Mouse (Mus musculus) intestine, postnatal 0 days (tissue): ENCODE data around the gene Hmga1b. TPM values are rescaled to one million over a fixed set of nuclear protein-coding genes. Genes with fewer than 3 reads are reported as not detected.
"Not testable (repeated sequence)": the region's sequence is repeated elsewhere in the genome, so short reads cannot be mapped to it uniquely, and the experiment has no call there.

Source experiments
- ATAC-seq: fragments of 200-750 bp; cut with Nextera tagmentation; 2 replicates; pipeline ENCODE4 v1.8.0; 2017; ENCODE audit warnings: mild to moderate bottlenecking, moderate TSS enrichment, moderate library complexity
- H3K27ac ChIP-seq: fragments of 300-500 bp; sonication (generic); 2 replicates; pipeline ENCODE4 v1.5.1; 2014; ENCODE audit warnings: mild to moderate bottlenecking, low read depth, low read length, moderate library complexity
- H3K27me3 ChIP-seq: fragments of 300-500 bp; sonication (generic); replicated peaks from 2 replicates; pipeline ENCODE4 v1.6.1; 2014; ENCODE audit warnings: low read length, mixed read lengths; ENCODE audit not compliant: control insufficient read depth, insufficient read depth
- H3K36me3 ChIP-seq: fragments of 300-500 bp; sonication (generic); 2 replicates; pipeline ENCODE4 v1.6.1; 2014; ENCODE audit warnings: mild to moderate bottlenecking, moderate library complexity; ENCODE audit not compliant: control insufficient read depth, insufficient read depth
- H3K4me1 ChIP-seq: fragments of 300-500 bp; sonication (generic); replicated peaks from 2 replicates; pipeline ENCODE4 v1.6.1; 2014; ENCODE audit warnings: antibody characterized with exemption, low read length, mixed read lengths; ENCODE audit not compliant: control insufficient read depth, insufficient read depth
- H3K4me2 ChIP-seq: fragments of 300-500 bp; sonication (generic); replicated peaks from 2 replicates; pipeline ENCODE4 v1.6.1; 2014; ENCODE audit warnings: low read depth, mild to moderate bottlenecking, moderate library complexity
- H3K4me3 ChIP-seq: fragments of 300-500 bp; sonication (generic); 2 replicates; pipeline ENCODE4 v1.5.1; 2014; ENCODE audit warnings: low read depth, low read length
- H3K9ac ChIP-seq: fragments of 300-500 bp; sonication (generic); 2 replicates; pipeline ENCODE4 v1.6.1; 2014; ENCODE audit warnings: mild to moderate bottlenecking, low read depth, low read length
- H3K9me3 ChIP-seq: fragments of 300-500 bp; sonication (generic); 2 replicates; pipeline ENCODE4 v1.6.1; 2016; ENCODE audit warnings: mixed run types; ENCODE audit not compliant: control insufficient read depth
- CTCF ChIP-seq: sonication (generic); IDR thresholded peaks from 2 replicates; pipeline ENCODE4 v1.5.1; 2016; ENCODE audit warnings: low read depth, mild to moderate bottlenecking, control low read depth, antibody characterized with exemption, moderate library complexity
- WGBS: fragments of 180-500 bp; shearing (Covaris S2); extraction: QIAGEN DNeasy Blood & Tissue Kit; methylation state at CpG from one replicate; pipeline ENCODE4 v1.1.7; 2014; 5-methylcytosine and 5-hydroxymethylcytosine counted together
- polyA plus RNA-seq: library from polyadenylated mRNA; unstranded; fragments of >200 nt; fragmentation: Nextera tagmentation; extraction: Ambion mirVana; gene quantifications from 2 replicates; pipeline ENCODE4 v1.2.1, GENCODE M21; 2015

Hmga1b gene
- polyA plus RNA-seq, 1 experiment from 2014 or later = 12.2 TPM

GRCm38 (mm10) chr11:120726243-120727168 lies 36.1 kb upstream of the Hmga1b start:
- Histone ChIP-seq H3K9ac (peak overlapping the region; percentile 40; the same call in 1 of the 2 replicates), H3K4me3 (peak overlapping the region; percentile 63), H3K27me3 (no peaks in the 10 kb centered on the region), H3K27ac (peak overlapping the region; percentile 46; the same call in 1 of the 2 replicates), H3K36me3 (peaks cover 8% of the 10 kb centered on the region; the same call in 1 of the 2 replicates), H3K4me2 (peak overlapping the region; percentile 92), H3K9me3 (no peaks in the 10 kb centered on the region), H3K4me1 (0 out of 2 replicates have a peak, but pooled peaks cover 11% of the 10 kb centered on the region)
- TF ChIP-seq CTCF = 0 out of 2 replicates have a peak, but pooled peaks have one; percentile 4
- 17% methylated on average over 33 of the region's 36 CpGs for WGBS
- ATAC-seq = peak; percentile 42

- Histone ChIP-seq H3K9ac (peak within 1 kb of the TSS; percentile 40; the same call in 1 of the 2 replicates), H3K4me1 (0 out of 2 replicates have a peak, but pooled peaks cover 6% of the 10 kb centered on the region), H3K27ac (peak within 1 kb of the TSS; percentile 46; the same call in 1 of the 2 replicates), H3K4me3 (peak within 1 kb of the TSS; percentile 63), H3K4me2 (peak within 1 kb of the TSS; percentile 92), H3K27me3 (no peaks in the 10 kb centered on the region), H3K9me3 (no peaks in the 10 kb centered on the region), H3K36me3 (peaks cover 8% of the 10 kb centered on the region; the same call in 1 of the 2 replicates)
- ATAC-seq = peak; percentile 82
- peak; percentile 70 for TF ChIP-seq CTCF
- WGBS = under 1% methylated on average over 14 of the region's 14 CpGs
These were observed 35.4 kb upstream of the Hmga1b start, which contains the start of gene Dcxr for GRCm38 (mm10) chr11:120727169-120727527. Gene Dcxr, minus strand, starts transcription at chr11:120727281.

- ATAC-seq = no peak
- Histone ChIP-seq H3K4me2 (peak overlapping the region; percentile 92), H3K9ac (no peak overlapping the region), H3K4me1 (0 out of 2 replicates have a peak, but pooled peaks cover 4% of the 10 kb centered on the region), H3K4me3 (no peak overlapping the region), H3K36me3 (peaks cover 8% of the 10 kb centered on the region; the same call in 1 of the 2 replicates), H3K9me3 (no peaks in the 10 kb centered on the region), H3K27me3 (no peaks in the 10 kb centered on the region), H3K27ac (no peak overlapping the region)
- no peak for TF ChIP-seq CTCF
- 57% methylated on average over 12 of the region's 12 CpGs for WGBS
These were observed 35.0 kb upstream of the Hmga1b start for GRCm38 (mm10) chr11:120727564-120727963.

GRCm38 (mm10) chr11:120728530-120729240 lies 33.9 kb upstream of the Hmga1b start:
- H3K9ac ChIP-seq = no peak overlapping the region
- 81% methylated on average over 11 of the region's 11 CpGs for WGBS
- H3K4me2 ChIP-seq = no peak overlapping the region; the same call in 1 of the 2 replicates
- no peaks in the 10 kb centered on the region for H3K27me3 ChIP-seq
- TF ChIP-seq CTCF = no peak
- H3K4me3 ChIP-seq = no peak overlapping the region
- no peaks in the 10 kb centered on the region for H3K9me3 ChIP-seq
- 0 out of 2 replicates have a peak, but pooled peaks cover 4% of the 10 kb centered on the region for H3K4me1 ChIP-seq
- H3K27ac ChIP-seq = no peak overlapping the region
- ATAC-seq = no peak
- peaks cover 8% of the 10 kb centered on the region; the same call in 1 of the 2 replicates for H3K36me3 ChIP-seq

GRCm38 (mm10) chr11:120729432-120730050 lies 33.1 kb upstream of the Hmga1b start:
- not testable (repeated sequence) for H3K9ac ChIP-seq, H3K36me3 ChIP-seq, H3K27me3 ChIP-seq, H3K9me3 ChIP-seq, H3K4me1 ChIP-seq, H3K4me3 ChIP-seq, ATAC-seq, H3K27ac ChIP-seq
- WGBS = under 1% methylated on average over 17 of the region's 21 CpGs
- H3K4me2 ChIP-seq = peak overlapping the region; percentile 35
